Mouse (Mus musculus): Measurements from ENCODE around the gene Hoxc6. TPM values are rescaled to one million over a fixed set of nuclear protein-coding genes. Genes with fewer than 3 reads are reported as not detected.
A peak's percentile ranks its signal among the peaks of the same experiment; 100 is the strongest.

Hoxc6 gene
- total RNA-seq, 1 experiment, result 0.58 TPM

- H3K27ac ChIP-seq (ENCODE audit: insufficient read depth, low read depth, low read length, poor library complexity, severe bottlenecking), result no peak overlapping the region
- H3K4me1 ChIP-seq (ENCODE audit: control insufficient read depth in 2 of 2, insufficient read depth in 2 of 2, low read length in 2 of 2, poor library complexity in 1 of 2), result no peaks in the 10 kb centered on the region
- H3K36me3 ChIP-seq (ENCODE audit: control insufficient read depth, insufficient read depth, low read length, poor library complexity, severe bottlenecking), result no peaks in the 10 kb centered on the region
- no peak overlapping the region for H3K9ac ChIP-seq (ENCODE audit: insufficient read depth, low read depth, low read length, poor library complexity, severe bottlenecking)
- no peak overlapping the region for H3K4me3 ChIP-seq (ENCODE audit: insufficient read depth in 1 of 2, low read depth in 1 of 2, low read length in 2 of 2, poor library complexity in 1 of 2, severe bottlenecking in 1 of 2)
- TF ChIP-seq MAFK (IDR thresholded peaks at IDR 0.05; ENCODE audit: insufficient read depth, low read depth, low read length), result no peak
- no peak for TF ChIP-seq ZC3H11A (IDR thresholded peaks at IDR 0.05; ENCODE audit: borderline replicate concordance, low read depth, low read length)
- no peak for TF ChIP-seq CHD2 (IDR thresholded peaks at IDR 0.05; ENCODE audit: low read depth, low read length)
- TF ChIP-seq HCFC1 (IDR thresholded peaks at IDR 0.05; ENCODE audit: borderline replicate concordance, insufficient read depth, low read length), result no peak
- TF ChIP-seq ZNF384 (IDR thresholded peaks at IDR 0.05; ENCODE audit: low read depth, low read length), result no peak
- no peaks in the 10 kb centered on the region for H3K9me3 ChIP-seq (ENCODE audit: control insufficient read depth, insufficient read depth, low read depth, low read length)
- no peak for DNase-seq (ENCODE audit: low read depth, low spot score)
- in situ Hi-C loops (cut with MboI; ENCODE audit: low sequenced_read_pairs in 2 of 2, unreplicated experiment in 2 of 2), result loop anchor here (5.0 to 25.0 kb wide), 4 partner anchors 60 to 327 kb away; partner anchors contain the start of genes Gpr84 (in 1 of the 2) and Hoxc13 (in 1 of the 2)
Observed at GRCm38 (mm10) chr15:102984925-102985324, 13.1 kb upstream of the Hoxc6 start.

GRCm38 (mm10) chr15:102987124-102987833 lies 10.8 kb upstream of the Hoxc6 start:
- peak; percentile 93 for DNase-seq (ENCODE audit: low read depth, low spot score)
- TF ChIP-seq CHD2 (IDR thresholded peaks at IDR 0.05; ENCODE audit: low read depth, low read length) (no peak), ZC3H11A (IDR thresholded peaks at IDR 0.05; ENCODE audit: borderline replicate concordance, low read depth, low read length) (no peak; the same call in 1 of the 2 replicates), MAFK (IDR thresholded peaks at IDR 0.05; ENCODE audit: insufficient read depth, low read depth, low read length) (no peak), ZNF384 (IDR thresholded peaks at IDR 0.05; ENCODE audit: low read depth, low read length) (no peak), HCFC1 (IDR thresholded peaks at IDR 0.05; ENCODE audit: borderline replicate concordance, insufficient read depth, low read length) (no peak)
- in situ Hi-C loops (cut with MboI; ENCODE audit: low sequenced_read_pairs in 2 of 2, unreplicated experiment in 2 of 2), result loop anchor here (5.0 to 25.0 kb wide), 4 partner anchors 62 to 325 kb away; partner anchors contain the start of genes Gpr84 (in 1 of the 2) and Hoxc13 (in 1 of the 2)
- H3K4me3 ChIP-seq (ENCODE audit: insufficient read depth in 1 of 2, low read depth in 1 of 2, low read length in 2 of 2, poor library complexity in 1 of 2, severe bottlenecking in 1 of 2), result no peak overlapping the region
- no peaks in the 10 kb centered on the region for H3K9me3 ChIP-seq (ENCODE audit: control insufficient read depth, insufficient read depth, low read depth, low read length)
- H3K4me1 ChIP-seq (ENCODE audit: control insufficient read depth in 2 of 2, insufficient read depth in 2 of 2, low read length in 2 of 2, poor library complexity in 1 of 2), result peaks cover 0 to 7% of the 10 kb centered on the region in 2 experiments; a peak in 1 of 4 replicates
- no peak overlapping the region for H3K9ac ChIP-seq (ENCODE audit: insufficient read depth, low read depth, low read length, poor library complexity, severe bottlenecking)
- no peak overlapping the region for H3K27ac ChIP-seq (ENCODE audit: insufficient read depth, low read depth, low read length, poor library complexity, severe bottlenecking)
- H3K36me3 ChIP-seq (ENCODE audit: control insufficient read depth, insufficient read depth, low read length, poor library complexity, severe bottlenecking), result no peaks in the 10 kb centered on the region

- in situ Hi-C loops (cut with MboI; ENCODE audit: low sequenced_read_pairs in 2 of 2, unreplicated experiment in 2 of 2), result loop anchor here (5.0 to 25.0 kb wide), 4 partner anchors 63 to 324 kb away; partner anchors contain the start of genes Gpr84 (in 1 of the 2) and Hoxc13 (in 1 of the 2)
- DNase-seq (ENCODE audit: low read depth, low spot score), result no peak
- TF ChIP-seq MAFK (IDR thresholded peaks at IDR 0.05; ENCODE audit: insufficient read depth, low read depth, low read length) (no peak), ZNF384 (IDR thresholded peaks at IDR 0.05; ENCODE audit: low read depth, low read length) (0 out of 2 replicates have a peak, but pooled peaks have one; percentile 53), HCFC1 (IDR thresholded peaks at IDR 0.05; ENCODE audit: borderline replicate concordance, insufficient read depth, low read length) (no peak)
- Histone ChIP-seq H3K27ac (ENCODE audit: insufficient read depth, low read depth, low read length, poor library complexity, severe bottlenecking) (no peak overlapping the region), H3K9ac (ENCODE audit: insufficient read depth, low read depth, low read length, poor library complexity, severe bottlenecking) (no peak overlapping the region), H3K9me3 (ENCODE audit: control insufficient read depth, insufficient read depth, low read depth, low read length) (no peaks in the 10 kb centered on the region), H3K4me3 (ENCODE audit: insufficient read depth in 1 of 2, low read depth in 1 of 2, low read length in 2 of 2, poor library complexity in 1 of 2, severe bottlenecking in 1 of 2) (no peak overlapping the region), H3K4me1 (ENCODE audit: control insufficient read depth in 2 of 2, insufficient read depth in 2 of 2, low read length in 2 of 2, poor library complexity in 1 of 2) (peaks cover 0 to 7% of the 10 kb centered on the region in 2 experiments; a peak in 1 of 4 replicates), H3K36me3 (ENCODE audit: control insufficient read depth, insufficient read depth, low read length, poor library complexity, severe bottlenecking) (no peaks in the 10 kb centered on the region)
Observed at GRCm38 (mm10) chr15:102988078-102988477, 10.0 kb upstream of the Hoxc6 start.

- Histone ChIP-seq H3K4me3 (ENCODE audit: insufficient read depth in 1 of 2, low read depth in 1 of 2, low read length in 2 of 2, poor library complexity in 1 of 2, severe bottlenecking in 1 of 2) (peak within 1 kb of the TSS; percentile 9 to 26), H3K4me1 (ENCODE audit: control insufficient read depth in 2 of 2, insufficient read depth in 2 of 2, low read length in 2 of 2, poor library complexity in 1 of 2) (peaks cover 0 to 7% of the 10 kb centered on the region in 2 experiments; a peak in 1 of 4 replicates), H3K9me3 (ENCODE audit: control insufficient read depth, insufficient read depth, low read depth, low read length) (no peaks in the 10 kb centered on the region), H3K9ac (ENCODE audit: insufficient read depth, low read depth, low read length, poor library complexity, severe bottlenecking) (0 out of 2 replicates have a peak within 1 kb of the TSS, but pooled peaks have one; percentile 22), H3K27ac (ENCODE audit: insufficient read depth, low read depth, low read length, poor library complexity, severe bottlenecking) (no peak within 1 kb of the TSS), H3K36me3 (ENCODE audit: control insufficient read depth, insufficient read depth, low read length, poor library complexity, severe bottlenecking) (no peaks in the 10 kb centered on the region)
- no peak for DNase-seq (ENCODE audit: low read depth, low spot score)
- no peak for TF ChIP-seq CHD2 (IDR thresholded peaks at IDR 0.05; ENCODE audit: low read depth, low read length)
- in situ Hi-C loops (cut with MboI; ENCODE audit: low sequenced_read_pairs in 2 of 2, unreplicated experiment in 2 of 2), result loop anchor here in 1 of 2 experiments (25.0 kb wide), 1 partner anchor 322 kb away; the partner anchor contains the start of gene Gpr84
Observed at GRCm38 (mm10) chr15:102990461-102991397, 7.3 kb upstream of the Hoxc6 start, which contains the start of gene Hoxc8. Gene Hoxc8, plus strand, starts transcription at chr15:102990607.

Measured in ES-E14 (cell line).